Mouse (Mus musculus) bone marrow macrophage, adult 2 months (primary cell): ENCODE data around the gene Prss32.

Source experiments
- CTCF ChIP-seq: IDR thresholded peaks from 2 replicates; pipeline ENCODE4 v1.5.1; 2012; ENCODE audit warnings: low read depth, mild to moderate bottlenecking, low read length, moderate library complexity
- POLR2A ChIP-seq: IDR thresholded peaks from 2 replicates; pipeline ENCODE4 v1.6.1; 2012; ENCODE audit warnings: mild to moderate bottlenecking, low read depth, low read length, borderline replicate concordance

DNA sequence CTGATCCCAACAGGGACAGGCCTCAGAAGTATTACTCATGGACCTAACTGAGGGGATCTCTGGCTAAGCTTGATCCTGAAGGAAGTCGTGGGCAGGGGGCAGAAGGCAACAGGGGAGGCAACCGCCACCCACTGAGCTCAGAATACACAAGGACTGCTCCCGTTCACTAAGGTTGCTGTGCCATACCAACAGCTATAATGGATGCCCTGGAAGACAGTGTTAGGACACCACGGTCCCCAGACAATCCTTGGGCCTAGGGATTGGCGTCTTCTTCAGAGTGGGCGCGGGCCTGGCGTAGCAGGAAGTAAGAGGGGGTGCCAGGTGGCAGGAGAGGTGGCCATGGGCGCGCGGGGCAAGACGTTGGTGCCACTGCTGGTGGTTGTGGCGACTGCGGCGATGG is 24.1 kb downstream of the Prss32 start, which contains the start of gene Prss21:
- TF ChIP-seq POLR2A (no peak), CTCF (no peak)
